Mouse (Mus musculus) kidney, postnatal 0 days (tissue): Measurements from ENCODE around the gene Gid4. TPM values are rescaled to one million over a fixed set of nuclear protein-coding genes. Genes with fewer than 3 reads are reported as not detected.
A peak's percentile ranks its signal among the peaks of the same experiment; 100 is the strongest.

Experiments
- ATAC-seq: fragments of 200-750 bp; cut with Nextera tagmentation; replicated peaks from 2 replicates; pipeline ENCODE4 v1.8.0; 2017; ENCODE audit warnings: low read depth, moderate number of reproducible peaks, moderate TSS enrichment, moderate library complexity; ENCODE audit not compliant: low FRiP score
- DNase-seq: peaks from one replicate; pipeline ENCODE4 v3.0.0-alpha.2; 2016; ENCODE audit warnings: low spot score
- H3K27ac ChIP-seq: fragments of 300-500 bp; sonication (generic); 2 replicates; pipeline ENCODE4 v1.5.1; 2014; ENCODE audit warnings: mild to moderate bottlenecking
- H3K27me3 ChIP-seq: fragments of 300-500 bp; sonication (generic); 2 replicates; pipeline ENCODE4 v1.6.1; 2014; ENCODE audit warnings: low read length, mixed read lengths; ENCODE audit not compliant: insufficient read depth
- H3K36me3 ChIP-seq: fragments of 300-500 bp; sonication (generic); 2 replicates; pipeline ENCODE4 v1.6.1; 2014; ENCODE audit warnings: low read length, mixed read lengths; ENCODE audit not compliant: insufficient read depth
- H3K4me1 ChIP-seq: fragments of 300-500 bp; sonication (generic); replicated peaks from 2 replicates; pipeline ENCODE4 v1.6.1; 2014; ENCODE audit warnings: antibody characterized with exemption, low read length, mixed read lengths; ENCODE audit not compliant: insufficient read depth
- H3K4me2 ChIP-seq: fragments of 300-500 bp; sonication (generic); 2 replicates; pipeline ENCODE4 v1.6.1; 2014; ENCODE audit warnings: mild to moderate bottlenecking, low read length, moderate library complexity, mixed read lengths
- H3K4me3 ChIP-seq: fragments of 300-500 bp; sonication (generic); replicated peaks from 2 replicates; pipeline ENCODE4 v1.5.1; 2014; ENCODE audit warnings: low read depth, low read length
- H3K9ac ChIP-seq: fragments of 300-500 bp; sonication (generic); 2 replicates; pipeline ENCODE4 v1.6.1; 2014; ENCODE audit warnings: low read depth, low read length
- H3K9me3 ChIP-seq: fragments of 300-500 bp; sonication (generic); replicated peaks from 2 replicates; pipeline ENCODE4 v1.6.1; 2016; ENCODE audit warnings: low read length, inconsistent platforms, mixed read lengths
- CTCF ChIP-seq: IDR thresholded peaks from 2 replicates; pipeline ENCODE4 v1.5.1; 2016; ENCODE audit warnings: antibody characterized with exemption, low read depth, mild to moderate bottlenecking, moderate library complexity
- WGBS: fragments of 180-500 bp; shearing (Covaris S2); extraction: QIAGEN DNeasy Blood & Tissue Kit; methylation state at CpG from one replicate; pipeline ENCODE4 v1.1.7; 2014; 5-methylcytosine and 5-hydroxymethylcytosine counted together
- polyA plus RNA-seq: library from polyadenylated mRNA; unstranded; fragments of >200 nt; fragmentation: Nextera tagmentation; extraction: Ambion mirVana; gene quantifications from 2 replicates; pipeline ENCODE4 v1.2.1, GENCODE M21; 2015

The Gid4 gene
- polyA plus RNA-seq, 1 experiment from 2014 or later = 18.3 TPM

- Histone ChIP-seq H3K9ac (no peak overlapping the region), H3K4me2 (no peak overlapping the region), H3K36me3 (peaks cover 55% of the 10 kb centered on the region), H3K4me3 (no peak overlapping the region), H3K4me1 (no peaks in the 10 kb centered on the region), H3K27ac (no peak overlapping the region), H3K9me3 (no peaks in the 10 kb centered on the region), H3K27me3 (no peaks in the 10 kb centered on the region)
- 50% methylated on average over 7 of the region's 7 CpGs for WGBS
- no peak for TF ChIP-seq CTCF
- no peak for DNase-seq
- ATAC-seq = no peak
These were observed 23.2 kb downstream of the Gid4 start for GRCm38 (mm10) chr11:60440176-60440575.

- WGBS = 83% methylated on average over 6 of the region's 6 CpGs
- peaks cover 34% of the 10 kb centered on the region for H3K36me3 ChIP-seq
- no peaks in the 10 kb centered on the region for H3K4me1 ChIP-seq
- no peak for TF ChIP-seq CTCF
- H3K9ac ChIP-seq = no peak overlapping the region
- H3K27me3 ChIP-seq = no peaks in the 10 kb centered on the region
- DNase-seq = no peak
- no peak overlapping the region for H3K4me3 ChIP-seq
- no peak overlapping the region for H3K4me2 ChIP-seq
- no peaks in the 10 kb centered on the region for H3K9me3 ChIP-seq
- no peak for ATAC-seq
- H3K27ac ChIP-seq = no peak overlapping the region
These were observed 26.0 kb downstream of the Gid4 start for GRCm38 (mm10) chr11:60442896-60443295.

- no peak overlapping the region for H3K4me3 ChIP-seq
- WGBS = 78% methylated on average over 4 of the region's 4 CpGs
These were observed 27.1 kb downstream of the Gid4 start for GRCm38 (mm10) chr11:60444007-60444406.

GRCm38 (mm10) chr11:60454080-60454744 is 37.3 kb downstream of the Gid4 start, which contains the start of gene Drg2:
Gene Drg2 (plus strand): TSS chr11:60454591.
- Histone ChIP-seq H3K9me3 (no peaks in the 10 kb centered on the region), H3K4me1 (0 out of 2 replicates have a peak, but pooled peaks cover 5% of the 10 kb centered on the region), H3K27ac (peak within 1 kb of the TSS; percentile 43), H3K4me3 (peak within 1 kb of the TSS; percentile 68), H3K9ac (peak within 1 kb of the TSS; percentile 87), H3K36me3 (peaks cover 11% of the 10 kb centered on the region; the same call in 1 of the 2 replicates), H3K4me2 (peak within 1 kb of the TSS; percentile 71), H3K27me3 (no peaks in the 10 kb centered on the region)
- DNase-seq (peak; percentile 95), ATAC-seq (peak; percentile 84)
- TF ChIP-seq CTCF = no peak; the same call in 1 of the 2 replicates
- 5% methylated on average over 27 of the region's 27 CpGs for WGBS

More at GRCm38 (mm10) chr11:60444007-60444406, 27.1 kb downstream of the Gid4 start:
- H3K4me1 ChIP-seq = no peaks in the 10 kb centered on the region
- no peak overlapping the region for H3K9ac ChIP-seq
- H3K27me3 ChIP-seq = no peaks in the 10 kb centered on the region
- H3K4me2 ChIP-seq = no peak overlapping the region
- H3K36me3 ChIP-seq = peaks cover 28% of the 10 kb centered on the region; the same call in 1 of the 2 replicates
- no peak for TF ChIP-seq CTCF
- no peak overlapping the region for H3K27ac ChIP-seq
- no peaks in the 10 kb centered on the region for H3K9me3 ChIP-seq
- no peak for ATAC-seq
- DNase-seq = no peak

- under 1% methylated on average over 17 of the region's 17 CpGs for WGBS
- H3K27me3 ChIP-seq = no peaks in the 10 kb centered on the region
- 0 out of 2 replicates have a peak, but pooled peaks cover 5% of the 10 kb centered on the region for H3K4me1 ChIP-seq
- peak overlapping the region; percentile 87 for H3K9ac ChIP-seq
- H3K9me3 ChIP-seq = no peaks in the 10 kb centered on the region
- no peak for TF ChIP-seq CTCF
- H3K27ac ChIP-seq = peak overlapping the region; percentile 43
- H3K36me3 ChIP-seq = peaks cover 15% of the 10 kb centered on the region; the same call in 1 of the 2 replicates
- no peak for ATAC-seq
- peak overlapping the region; percentile 71 for H3K4me2 ChIP-seq
- no peak for DNase-seq
- H3K4me3 ChIP-seq = peak overlapping the region; percentile 68
These were observed 37.8 kb downstream of the Gid4 start for GRCm38 (mm10) chr11:60454745-60455087.

GRCm38 (mm10) chr11:60457973-60458372 is 41.0 kb downstream of the Gid4 start:
- H3K4me2 ChIP-seq = no peak overlapping the region
- H3K4me1 ChIP-seq = 0 out of 2 replicates have a peak, but pooled peaks cover 5% of the 10 kb centered on the region
- ATAC-seq = no peak
- no peak overlapping the region for H3K27ac ChIP-seq
- no peak overlapping the region for H3K9ac ChIP-seq
- peak; percentile 52 for TF ChIP-seq CTCF
- H3K36me3 ChIP-seq = peaks cover 46% of the 10 kb centered on the region; the same call in 1 of the 2 replicates
- peak; percentile 55 for DNase-seq
- 96% methylated on average over 1 of the region's 1 CpGs for WGBS
- no peaks in the 10 kb centered on the region for H3K9me3 ChIP-seq
- H3K4me3 ChIP-seq = no peak overlapping the region
- H3K27me3 ChIP-seq = no peaks in the 10 kb centered on the region
